Mouse (Mus musculus) kidney, embryonic 16.5 days (tissue): ENCODE results near the gene Gm13691. TPM values are rescaled to one million over a fixed set of nuclear protein-coding genes. Genes with fewer than 3 reads are reported as not detected.
"Not testable (repeated sequence)": the region's sequence is repeated elsewhere in the genome, so short reads cannot be mapped to it uniquely, and the experiment has no call there.

Source experiments
- ATAC-seq: fragments of 200-750 bp; cut with Nextera tagmentation; 2 replicates; pipeline ENCODE4 v1.8.0; 2017; ENCODE audit warnings: moderate TSS enrichment; ENCODE audit not compliant: low FRiP score, low TSS enrichment
- H3K27ac ChIP-seq: fragments of 300-500 bp; sonication (generic); 2 replicates; pipeline ENCODE4 v1.5.1; 2014; ENCODE audit warnings: low read length
- H3K27me3 ChIP-seq: fragments of 300-500 bp; sonication (generic); 2 replicates; pipeline ENCODE4 v1.6.1; 2014; ENCODE audit warnings: low read length, control low read depth, mixed read lengths; ENCODE audit not compliant: insufficient read depth
- H3K36me3 ChIP-seq: fragments of 300-500 bp; sonication (generic); 2 replicates; pipeline ENCODE4 v1.6.1; 2014; ENCODE audit warnings: low read length, control low read depth, mixed read lengths; ENCODE audit not compliant: insufficient read depth
- H3K4me1 ChIP-seq: fragments of 300-500 bp; sonication (generic); 2 replicates; pipeline ENCODE4 v1.6.1; 2014; ENCODE audit warnings: low read length, control low read depth, mixed read lengths; ENCODE audit not compliant: insufficient read depth
- H3K4me2 ChIP-seq: fragments of 300-500 bp; sonication (generic); replicated peaks from 2 replicates; pipeline ENCODE4 v1.6.1; 2014; ENCODE audit warnings: low read depth, low read length
- H3K4me3 ChIP-seq: fragments of 300-500 bp; sonication (generic); 2 replicates; pipeline ENCODE4 v1.5.1; 2014; ENCODE audit warnings: mild to moderate bottlenecking, low read length
- H3K9ac ChIP-seq: fragments of 300-500 bp; sonication (generic); replicated peaks from 2 replicates; pipeline ENCODE4 v1.6.1; 2014; ENCODE audit warnings: low read length
- H3K9me3 ChIP-seq: fragments of 300-500 bp; sonication (generic); 2 replicates; pipeline ENCODE4 v1.6.1; 2016; ENCODE audit warnings: low read length, control low read depth
- WGBS: fragments of 180-500 bp; shearing (Covaris S2); extraction: QIAGEN DNeasy Blood & Tissue Kit; methylation state at CpG from one replicate; pipeline ENCODE4 v1.1.7; 2014; 5-methylcytosine and 5-hydroxymethylcytosine counted together
- polyA plus RNA-seq: library from polyadenylated mRNA; unstranded; fragments of >200 nt; fragmentation: Nextera tagmentation; extraction: Ambion mirVana; gene quantifications from 2 replicates; pipeline ENCODE4 v1.2.1, GENCODE M21; 2015

Gm13691 gene
- polyA plus RNA-seq, 1 experiment from 2014 or later = not detected

DNA sequence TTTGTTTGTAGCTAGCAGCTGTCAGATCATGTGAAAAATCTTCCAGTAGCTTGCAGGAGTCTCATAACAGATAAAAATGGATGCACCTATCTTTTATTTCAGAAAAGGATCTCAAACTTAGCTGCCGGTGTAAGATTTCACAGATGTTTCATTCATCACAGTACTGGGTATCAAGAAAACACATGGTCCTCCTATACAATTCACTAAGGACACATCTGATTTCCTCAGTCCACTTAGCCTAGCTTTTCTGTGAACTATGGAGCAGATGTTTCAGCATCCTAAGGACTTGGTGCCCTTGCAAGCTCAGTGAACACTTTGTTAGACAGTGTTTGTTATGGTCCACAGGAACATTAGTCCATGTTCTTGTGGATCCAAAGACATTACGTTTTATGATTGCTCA is 33.0 kb downstream of the Gm13691 start:
- Histone ChIP-seq H3K9ac (no peak overlapping the region), H3K27me3 (no peaks in the 10 kb centered on the region), H3K4me3 (no peak overlapping the region), H3K9me3 (no peaks in the 10 kb centered on the region), H3K4me1 (0 out of 2 replicates have a peak, but pooled peaks cover under 1% of the 10 kb centered on the region), H3K4me2 (no peak overlapping the region), H3K36me3 (no peaks in the 10 kb centered on the region), H3K27ac (no peak overlapping the region)
- no peak for ATAC-seq
- 83% methylated on average over 2 of the region's 2 CpGs for WGBS

DNA sequence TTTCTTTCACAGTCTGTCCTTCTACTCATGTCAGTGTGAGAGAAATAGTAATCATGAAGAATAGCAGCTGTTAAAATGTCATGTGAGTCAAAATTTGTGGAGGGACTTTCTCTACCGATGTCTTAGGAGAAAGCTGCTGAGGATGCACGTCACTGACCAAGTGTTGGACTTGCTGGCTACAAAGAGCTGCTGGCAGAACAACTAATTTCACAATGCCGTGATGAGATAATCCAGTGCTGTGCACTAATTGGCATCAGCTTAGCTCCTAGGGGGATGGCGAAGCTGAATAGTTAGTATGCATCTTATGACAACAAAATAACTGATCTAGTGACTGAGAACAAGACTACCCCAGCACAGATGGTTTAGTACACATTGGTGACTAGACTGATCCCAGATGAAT is 34.9 kb downstream of the Gm13691 start:
- Histone ChIP-seq H3K27ac (no peak overlapping the region), H3K9ac (no peak overlapping the region), H3K36me3 (no peaks in the 10 kb centered on the region), H3K4me1 (no peaks in the 10 kb centered on the region), H3K9me3 (no peaks in the 10 kb centered on the region), H3K4me3 (no peak overlapping the region), H3K4me2 (no peak overlapping the region), H3K27me3 (no peaks in the 10 kb centered on the region)
- ATAC-seq = no peak
- 57% methylated on average over 4 of the region's 4 CpGs for WGBS

- no peak for ATAC-seq
These were observed 42.2 kb downstream of the Gm13691 start for GRCm38 (mm10) chr2:84032505-84032904.

DNA sequence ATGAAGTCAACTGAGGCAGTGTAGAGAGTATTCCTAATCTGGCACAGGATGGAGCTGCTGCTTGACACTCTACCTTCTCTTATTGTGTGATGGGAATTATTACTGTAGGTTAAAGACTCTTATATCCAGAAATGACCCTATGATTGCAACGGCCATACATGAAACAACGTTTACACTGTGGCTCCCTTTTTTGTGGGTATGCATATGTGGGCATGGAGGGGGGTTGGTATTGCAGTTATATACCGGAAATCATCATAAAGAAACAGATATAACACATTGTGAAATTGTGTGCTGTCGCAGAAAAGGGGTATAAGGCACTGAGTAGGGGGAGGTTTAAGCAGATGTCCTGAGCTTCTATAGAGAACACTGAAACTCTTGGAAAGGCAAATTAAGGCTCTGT is 45.6 kb downstream of the Gm13691 start:
- Histone ChIP-seq H3K9ac (no peak overlapping the region), H3K36me3 (no peaks in the 10 kb centered on the region), H3K4me1 (0 out of 2 replicates have a peak, but pooled peaks cover 3% of the 10 kb centered on the region), H3K27ac (no peak overlapping the region), H3K4me3 (no peak overlapping the region), H3K27me3 (no peaks in the 10 kb centered on the region), H3K9me3 (no peaks in the 10 kb centered on the region), H3K4me2 (no peak overlapping the region)
- ATAC-seq = no peak
- 81% methylated on average over 4 of the region's 4 CpGs for WGBS

More at GRCm38 (mm10) chr2:84032505-84032904, 42.2 kb downstream of the Gm13691 start:
- WGBS = 91% methylated on average over 2 of the region's 2 CpGs
- Histone ChIP-seq H3K4me2 (no peak overlapping the region), H3K36me3 (no peaks in the 10 kb centered on the region), H3K9ac (no peak overlapping the region), H3K9me3 (no peaks in the 10 kb centered on the region), H3K27me3 (no peaks in the 10 kb centered on the region), H3K4me1 (no peaks in the 10 kb centered on the region), H3K4me3 (no peak overlapping the region), H3K27ac (no peak overlapping the region)

- peak; percentile 65; the same call in 1 of the 2 replicates for ATAC-seq
- WGBS = 4% methylated on average over 4 of the region's 4 CpGs
- Histone ChIP-seq H3K36me3 (no peaks in the 10 kb centered on the region), H3K9ac (no peak overlapping the region), H3K4me3 (no peak overlapping the region), H3K4me2 (no peak overlapping the region), H3K27ac (no peak overlapping the region), H3K9me3 (no peaks in the 10 kb centered on the region), H3K4me1 (0 out of 2 replicates have a peak, but pooled peaks cover 3% of the 10 kb centered on the region), H3K27me3 (no peaks in the 10 kb centered on the region)
These were observed 47.0 kb downstream of the Gm13691 start for GRCm38 (mm10) chr2:84037304-84037703.

GRCm38 (mm10) chr2:84037943-84038342 is 47.6 kb downstream of the Gm13691 start:
- H3K36me3 ChIP-seq, H3K9ac ChIP-seq, H3K9me3 ChIP-seq, H3K4me2 ChIP-seq, H3K4me1 ChIP-seq, H3K27me3 ChIP-seq, ATAC-seq, H3K4me3 ChIP-seq, H3K27ac ChIP-seq: not testable (repeated sequence)
- 87% methylated on average over 1 of the region's 1 CpGs for WGBS

- Histone ChIP-seq H3K9me3 (no peaks in the 10 kb centered on the region), H3K27ac (no peak overlapping the region), H3K4me1 (0 out of 2 replicates have a peak, but pooled peaks cover 3% of the 10 kb centered on the region), H3K27me3 (no peaks in the 10 kb centered on the region), H3K4me3 (no peak overlapping the region), H3K36me3 (no peaks in the 10 kb centered on the region), H3K4me2 (no peak overlapping the region), H3K9ac (no peak overlapping the region)
- 52% methylated on average over 6 of the region's 6 CpGs for WGBS
- ATAC-seq = no peak
These were observed 48.9 kb downstream of the Gm13691 start for GRCm38 (mm10) chr2:84039277-84039676.

Other genes with a start within 250 kb of the Gm13691 start
- gene Fam171b, start 177.9 kb upstream of the Gm13691 start, polyA plus RNA-seq = 5.4 and 5.9 TPM in 2 replicates
- gene Zswim2, start 49.3 kb upstream of the Gm13691 start, polyA plus RNA-seq = not detected in 2 replicates
- not detected in 2 replicates for gene Gm13698, start 34.9 kb upstream of the Gm13691 start, polyA plus RNA-seq
- not detected in 2 replicates for gene Gm13693, start 29.1 kb upstream of the Gm13691 start, polyA plus RNA-seq
- gene Gm13695, start 23.2 kb upstream of the Gm13691 start, polyA plus RNA-seq = not detected in 2 replicates
- gene Gm13696, start 17.4 kb upstream of the Gm13691 start, polyA plus RNA-seq = not detected in 2 replicates
- gene Gm13694, start 11.6 kb upstream of the Gm13691 start, polyA plus RNA-seq = not detected in 2 replicates
- gene Gm13697, start 5.8 kb upstream of the Gm13691 start, polyA plus RNA-seq = not detected in 2 replicates